ENCODE assay signal across 17 mouse cellular contexts in genomic region chr11:43933480-43933879, GRCm38 (mm10). TPM values are rescaled to one million over a fixed set of nuclear protein-coding genes. Genes with fewer than 3 reads are reported as not detected.
DNase-seq lines count a peak whose midpoint lies in the region; ATAC-seq and TF ChIP-seq lines count a peak whose summit lies in the region.
"Had no signal": no experiment of that assay in that cellular context is flagged by ENCODE, and none has a peak within 500 bp of the region (broad histone marks: within the 10 kb centered on the region; RNA-seq: fewer than 3 reads in every experiment).

No protein-coding gene starts in this region.

- H3K27ac ChIP-seq in heart, adult 2 months, result no peak overlapping the region
- H3K27ac ChIP-seq in stomach, embryonic 16.5 days (ENCODE audit: low read length), result no peak overlapping the region
- H3K27ac ChIP-seq: liver, embryonic 14.5 days; midbrain, embryonic 13.5 days had no signal

- H3K9me3 ChIP-seq in stomach, embryonic 16.5 days (replicated peaks; ENCODE audit: control insufficient read depth, low read length), result no peaks in the 10 kb centered on the region
- H3K9me3 ChIP-seq: midbrain, embryonic 13.5 days had no signal

- no peak for TF ChIP-seq POLR2A in heart, adult 2 months (IDR thresholded peaks at IDR 0.05; ENCODE audit: insufficient read depth, low read depth, low read length)

- no peaks in the 10 kb centered on the region for H3K79me2 ChIP-seq in heart, adult 2 months (replicated peaks; ENCODE audit: control insufficient read depth, insufficient read depth, low read length)

- no peak overlapping the region for H3K4me3 ChIP-seq in heart, adult 2 months
- no peak overlapping the region for H3K4me3 ChIP-seq in stomach, embryonic 16.5 days (replicated peaks; ENCODE audit: low read length)
- H3K4me3 ChIP-seq: midbrain, embryonic 13.5 days had no signal

- H3K4me1 ChIP-seq in heart, adult 2 months (ENCODE audit: control insufficient read depth, insufficient read depth, low read length), result peaks cover 7% of the 10 kb centered on the region
- H3K4me1 ChIP-seq in stomach, embryonic 16.5 days (ENCODE audit: control insufficient read depth, insufficient read depth, low read length), result peaks cover 4% of the 10 kb centered on the region
- H3K4me1 ChIP-seq: midbrain, embryonic 13.5 days had no signal

- WGBS in heart, adult 2 months, result 44% methylated on average over 6 of the region's 6 CpGs
- WGBS in stomach, embryonic 16.5 days, result 51% methylated on average over 6 of the region's 6 CpGs

- intact Hi-C loops in heart, adult 2 months (cut with DNase I), result no loop called here

- no peak for TF ChIP-seq CTCF in heart, adult 2 months (IDR thresholded peaks at IDR 0.05)

- peak; percentile 44; the same call in 1 of the 2 replicates for ATAC-seq in stomach, embryonic 16.5 days (ENCODE audit: insufficient read depth, low FRiP score)
- ATAC-seq: midbrain, embryonic 13.5 days had no signal

- H3K36me3 ChIP-seq in heart, adult 2 months (ENCODE audit: control insufficient read depth, insufficient read depth, low read length), result no peaks in the 10 kb centered on the region; the same call in 1 of the 2 replicates
- no peaks in the 10 kb centered on the region for H3K36me3 ChIP-seq in stomach, embryonic 16.5 days (ENCODE audit: control insufficient read depth, insufficient read depth, low read length)
- H3K36me3 ChIP-seq: midbrain, embryonic 13.5 days had no signal

- no peak for DNase-seq in heart, adult 2 months
- DNase-seq in heart, adult 9 months (ENCODE audit: low spot score in 2 of 2), result no peak
- DNase-seq in urinary bladder, postnatal 14 days (ENCODE audit: low spot score), result peak; percentile 35
- DNase-seq in urinary bladder, postnatal 4 days (ENCODE audit: low spot score in 2 of 2), result no peak
- peak; percentile 57 for DNase-seq in adrenal gland, adult 8-10 months
- DNase-seq in layer of hippocampus, postnatal 25 days (ENCODE audit: extremely low spot score in 1 of 2, low spot score in 1 of 2), result no peak
- no peak for DNase-seq in MN1 (ENCODE audit: low spot score)
- DNase-seq: embryo, embryonic 11 days; gastrocnemius, postnatal 10 days; heart, postnatal 14 days; kidney, adult 9 months; layer of hippocampus, postnatal 36 days; lung, postnatal 4 days; right cerebral cortex, postnatal 4 days had no signal

- no peaks in the 10 kb centered on the region for H3K27me3 ChIP-seq in heart, adult 2 months (ENCODE audit: control insufficient read depth, insufficient read depth, low read length)
- no peaks in the 10 kb centered on the region for H3K27me3 ChIP-seq in stomach, embryonic 16.5 days (ENCODE audit: control insufficient read depth, insufficient read depth, low read length)
- H3K27me3 ChIP-seq: midbrain, embryonic 13.5 days had no signal

- 0 out of 2 replicates have a peak, but pooled peaks have one; percentile 23 for TF ChIP-seq EP300 in heart, adult 2 months (IDR thresholded peaks at IDR 0.05; ENCODE audit: insufficient read depth, low read depth, low read length)

- H3K9ac ChIP-seq in heart, adult 2 months (ENCODE audit: low read depth, low read length), result no peak overlapping the region
- no peak overlapping the region for H3K9ac ChIP-seq in stomach, embryonic 16.5 days (ENCODE audit: low read length)
- H3K9ac ChIP-seq: liver, embryonic 14.5 days; midbrain, embryonic 13.5 days had no signal

- no peak overlapping the region for H3K4me2 ChIP-seq in stomach, embryonic 16.5 days (ENCODE audit: low read depth, low read length)
- H3K4me2 ChIP-seq: midbrain, embryonic 13.5 days had no signal

RNA-seq across cellular contexts. Expression of gene Adra1b, which starts 32.5 kb away (rescaled TPM):
- 10 to 100 TPM; 39.3 to 50.5 TPM for total RNA-seq in heart, adult 2 months (2021)
- polyA plus RNA-seq in heart, adult 2 months (2012; rRNA removed), result 58.3 and 77.7 TPM in 2 replicates
- 1 to 10 TPM; 3.7 to 6.2 (median 5.6) TPM for total RNA-seq in adrenal gland, adult 8-10 months (2022)
- 0.47 and 0.65 TPM in 2 replicates for polyA plus RNA-seq in stomach, embryonic 16.5 days (2015; fragmentation: Nextera tagmentation; extraction: Ambion mirVana)
- 1 to 10 TPM; 3.2 to 3.8 TPM for total RNA-seq in layer of hippocampus, postnatal 25 days (2021)

Comparison
In these comparisons a context has a peak if more than half of its experiments do, and no peak if none do; other contexts are left out.
1. DNase-seq: peak in urinary bladder, postnatal 14 days (single experiment) and adrenal gland, adult 8-10 months (single experiment); none in heart, adult 2 months (0 of 2), heart, adult 9 months (0 of 2), urinary bladder, postnatal 4 days (0 of 2), layer of hippocampus, postnatal 25 days (0 of 2) and MN1 (single experiment).
2. RNA of gene Adra1b, which starts 32.5 kb away (total RNA-seq): 39.3 to 50.5 TPM in heart, adult 2 months; 3.7 to 6.2 TPM in adrenal gland, adult 8-10 months and 3.2 to 3.8 TPM in layer of hippocampus, postnatal 25 days; every median in the first group is over 4 times any median in the second.